Mouse (Mus musculus): ENCODE data around the gene Mtfmt.

Gene Mtfmt

DNA sequence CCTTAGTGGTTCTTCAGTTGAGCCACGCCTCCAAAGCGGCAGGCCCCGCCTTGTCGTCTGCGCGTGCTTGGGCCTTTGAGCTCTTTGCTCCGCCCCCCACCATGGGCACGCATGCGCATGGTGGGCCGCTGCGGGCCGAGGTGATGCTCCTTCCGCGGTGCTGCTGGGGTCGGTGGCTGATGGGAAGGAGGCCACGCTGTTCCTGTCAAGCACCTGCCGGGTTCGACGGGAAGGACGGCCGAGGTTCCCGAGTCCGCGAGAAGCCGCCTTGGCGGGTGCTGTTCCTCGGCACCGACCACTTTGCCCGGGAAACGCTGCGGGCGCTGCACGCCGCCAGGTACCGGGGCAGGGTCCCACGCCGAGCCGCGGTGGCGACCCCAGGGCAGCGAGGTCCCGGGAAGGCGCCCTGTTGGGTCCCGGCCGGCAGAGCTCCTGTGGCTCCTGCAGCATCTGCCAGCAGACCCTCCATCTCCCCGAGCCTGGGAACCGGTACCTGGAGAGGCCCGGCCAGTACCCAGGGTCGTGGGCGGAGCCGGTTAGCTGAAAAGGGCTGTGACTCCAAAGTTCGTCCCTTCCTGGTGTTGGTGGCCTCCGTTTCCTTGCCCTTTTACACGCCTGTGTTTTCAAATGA, at the start of gene Mtfmt:
Gene Mtfmt (plus strand): TSS at position 112 of the 631 bp plus-strand sequence.
- peak; percentile 87 to 92 for DNase-seq (ENCODE audit: low spot score in 2 of 2)

DNA sequence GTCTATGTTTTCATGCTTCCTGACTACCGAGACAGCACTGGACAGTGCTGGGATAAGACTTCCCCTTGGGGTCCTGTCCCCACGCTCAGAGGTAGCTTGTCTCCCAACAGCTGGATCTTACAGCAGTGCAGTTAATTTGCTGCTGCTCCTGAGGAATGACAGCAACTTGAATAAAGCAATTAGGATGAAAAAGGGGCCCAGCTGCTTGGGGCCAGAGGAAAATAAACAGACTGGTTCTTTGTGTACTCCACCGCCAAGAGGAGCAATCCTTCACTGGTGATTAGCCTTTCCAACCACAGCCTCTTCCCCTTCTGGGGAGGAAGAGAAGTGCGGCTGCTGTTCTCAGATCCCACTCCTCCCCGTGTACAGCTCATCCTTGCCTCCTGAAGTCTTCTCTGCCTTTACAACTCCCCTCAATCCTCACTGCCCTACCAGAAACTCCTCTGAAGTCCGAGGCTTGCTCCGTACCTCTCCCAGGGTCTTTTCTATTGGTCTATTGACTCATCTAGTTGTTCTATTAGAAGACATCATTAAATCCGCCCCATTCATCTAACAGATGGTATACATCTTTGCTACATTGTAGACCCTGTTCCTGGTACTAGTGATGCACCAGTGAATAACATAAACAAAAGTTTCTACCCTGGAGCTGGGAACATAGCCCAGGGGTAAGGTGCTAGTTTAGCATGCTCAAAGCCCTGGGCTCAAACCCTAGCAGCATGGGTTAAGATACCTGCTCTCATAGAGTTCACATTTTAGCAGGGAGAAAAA, 49.0 kb upstream of the Mtfmt start:
- DNase-seq (ENCODE audit: low spot score in 2 of 2), result no peak

DNA sequence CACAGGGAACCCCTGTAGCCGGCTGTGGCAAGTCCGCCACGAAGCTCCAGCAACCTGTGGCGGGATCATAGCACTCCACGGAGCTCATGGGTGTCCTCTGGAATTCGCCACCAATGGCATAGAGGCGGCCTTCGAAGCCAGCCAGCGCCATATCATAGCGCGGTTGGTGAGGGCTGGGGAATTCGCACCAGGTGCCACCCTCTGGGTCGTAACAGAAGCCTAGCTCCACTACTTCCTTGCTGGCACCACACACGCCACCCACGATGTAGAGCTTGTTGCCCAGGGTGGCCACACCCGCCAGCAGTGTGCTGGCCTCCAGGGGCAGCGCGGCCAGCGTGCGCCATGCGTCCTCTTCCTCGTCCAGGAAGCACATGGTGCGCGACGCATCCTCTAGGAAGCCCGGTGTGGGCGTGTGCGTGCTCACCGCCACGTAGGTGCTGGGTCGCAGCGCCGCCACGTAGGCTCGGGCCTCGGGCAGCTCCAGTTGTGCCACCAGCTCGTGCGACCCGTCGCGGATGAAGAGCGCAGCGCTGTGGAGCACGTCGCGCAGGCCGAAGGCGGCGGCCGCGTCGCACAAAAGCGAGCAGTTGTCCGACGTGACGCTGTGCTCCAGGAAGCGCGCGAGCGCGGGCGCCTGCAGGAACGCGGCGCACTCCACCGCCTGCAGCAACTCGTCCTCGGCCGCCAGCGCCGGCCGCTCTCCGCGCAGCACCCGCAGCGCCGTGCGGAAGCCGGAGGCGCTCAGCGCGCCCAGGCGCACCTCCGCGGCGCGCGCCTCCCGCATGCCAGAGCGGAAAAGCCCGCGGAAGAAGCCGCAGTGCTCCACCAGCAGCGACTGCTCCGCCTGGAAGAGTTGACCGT, 44.6 kb upstream of the Mtfmt start:
- no peak for DNase-seq (ENCODE audit: low spot score in 2 of 2)

DNA sequence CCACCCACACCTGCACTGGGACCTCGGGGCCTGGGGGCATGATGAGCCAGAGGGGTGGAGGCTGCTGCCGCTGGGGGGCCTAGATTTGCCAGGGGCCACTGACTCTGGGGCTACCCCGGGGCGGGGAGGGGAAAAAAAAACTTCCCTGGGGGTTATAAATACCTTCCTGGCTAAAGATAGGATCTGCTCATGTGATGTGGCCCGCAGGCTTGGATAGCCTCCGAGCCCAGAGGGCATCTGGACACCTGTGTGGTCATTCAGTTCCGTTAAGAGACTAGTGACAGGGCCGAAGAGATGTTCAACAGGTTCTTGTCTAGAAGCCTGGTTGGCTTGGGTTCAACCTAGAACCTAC, 44.0 kb upstream of the Mtfmt start, which contains the start of gene Kbtbd13:
Gene Kbtbd13 (minus strand): TSS at position 40 of the 352 bp plus-strand sequence.
- DNase-seq (ENCODE audit: low spot score in 2 of 2), result peak; percentile 43 to 52

GRCm38 (mm10) chr9:65392638-65393364, 42.8 kb upstream of the Mtfmt start:
- peak in 1 of 2 experiments; percentile 67 for DNase-seq (ENCODE audit: low spot score in 2 of 2)

DNA sequence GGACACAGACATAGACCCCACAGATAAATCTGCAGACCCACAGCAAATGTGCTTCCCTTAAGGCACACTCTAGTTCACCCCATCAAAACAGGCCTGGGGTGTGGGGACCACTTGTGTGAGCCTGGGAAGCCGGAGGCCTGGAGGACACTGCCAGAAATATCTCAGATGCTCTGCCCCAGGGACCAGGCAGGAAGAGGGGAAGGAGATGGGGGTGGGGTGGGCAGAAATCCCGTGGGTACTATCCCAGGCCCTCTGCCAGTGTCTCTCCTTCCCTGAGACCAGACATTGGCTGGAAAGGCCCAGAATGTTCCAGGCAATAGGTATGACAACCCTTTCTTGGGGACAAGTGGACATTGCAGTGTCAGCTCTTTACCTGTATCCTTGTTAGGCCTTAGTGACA, 42.0 kb upstream of the Mtfmt start:
- peak; percentile 46 to 63 for DNase-seq (ENCODE audit: low spot score in 2 of 2)

GRCm38 (mm10) chr9:65394360-65394759, 41.2 kb upstream of the Mtfmt start:
- peak; percentile 40 to 69 for DNase-seq (ENCODE audit: low spot score in 2 of 2)

DNA sequence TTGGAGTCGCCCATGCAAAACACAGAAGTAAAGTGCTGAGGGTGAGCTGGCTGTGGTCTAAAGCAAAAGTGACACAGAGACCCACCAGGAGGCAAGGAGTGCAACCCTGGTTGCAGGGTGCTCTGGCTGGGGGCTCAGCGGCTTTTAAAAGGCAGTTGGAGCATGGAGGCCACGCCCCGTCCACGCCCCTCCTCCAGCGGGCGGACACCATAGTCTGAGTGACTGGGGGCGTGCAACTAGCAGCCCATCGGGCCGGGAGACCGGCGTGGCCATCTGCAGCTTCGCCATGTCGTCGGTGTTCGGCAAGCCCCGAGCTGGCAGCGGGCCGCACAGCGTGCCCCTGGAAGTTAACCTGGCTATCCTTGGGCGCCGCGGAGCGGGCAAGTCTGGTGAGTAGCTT, 37.3 kb upstream of the Mtfmt start, which contains the start of gene Rasl12:
Gene Rasl12 (plus strand): TSS at position 228 of the 400 bp plus-strand sequence.
- DNase-seq (ENCODE audit: low spot score in 2 of 2), result peak; percentile 77 to 81

GRCm38 (mm10) chr9:65399934-65400333, 35.6 kb upstream of the Mtfmt start:
- DNase-seq (ENCODE audit: low spot score in 2 of 2), result no peak

- DNase-seq (ENCODE audit: low spot score in 2 of 2), result peak; percentile 81 to 90
Measured at GRCm38 (mm10) chr9:65404331-65405183, 31.0 kb upstream of the Mtfmt start.

DNA sequence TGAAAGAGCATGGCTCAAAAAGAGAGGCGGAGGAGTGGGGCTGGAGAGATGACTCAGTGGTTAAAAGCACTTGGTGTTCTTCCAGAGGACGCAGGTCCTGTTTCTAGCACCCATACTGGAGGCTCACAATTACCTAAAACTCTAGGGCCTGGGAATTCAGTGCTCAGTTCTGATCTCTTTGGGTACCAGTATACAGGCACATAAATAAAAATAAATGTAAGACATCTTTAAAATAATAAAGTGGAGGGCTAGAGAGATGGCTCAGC, 30.5 kb upstream of the Mtfmt start:
- DNase-seq (ENCODE audit: low spot score in 2 of 2), result no peak

DNA sequence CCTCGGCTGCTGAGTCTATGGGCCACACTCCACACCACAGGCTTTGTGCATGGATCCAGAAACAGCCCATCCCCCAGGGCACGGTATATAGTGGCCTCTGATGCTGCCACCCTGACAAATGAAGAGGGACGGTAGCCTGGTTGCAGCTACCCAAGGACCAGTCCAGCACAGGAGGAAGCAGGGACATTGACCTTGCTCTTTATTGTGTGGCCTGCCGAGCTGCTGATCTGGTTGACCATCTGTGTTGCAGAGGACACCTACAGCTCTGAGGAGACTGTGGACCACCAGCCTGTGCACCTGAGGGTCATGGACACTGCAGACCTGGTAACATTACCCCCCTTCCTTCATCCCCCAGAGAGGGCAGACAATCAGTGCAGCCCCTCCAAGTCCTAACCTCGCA, 28.3 kb upstream of the Mtfmt start:
- DNase-seq (ENCODE audit: low spot score in 2 of 2), result no peak

DNA sequence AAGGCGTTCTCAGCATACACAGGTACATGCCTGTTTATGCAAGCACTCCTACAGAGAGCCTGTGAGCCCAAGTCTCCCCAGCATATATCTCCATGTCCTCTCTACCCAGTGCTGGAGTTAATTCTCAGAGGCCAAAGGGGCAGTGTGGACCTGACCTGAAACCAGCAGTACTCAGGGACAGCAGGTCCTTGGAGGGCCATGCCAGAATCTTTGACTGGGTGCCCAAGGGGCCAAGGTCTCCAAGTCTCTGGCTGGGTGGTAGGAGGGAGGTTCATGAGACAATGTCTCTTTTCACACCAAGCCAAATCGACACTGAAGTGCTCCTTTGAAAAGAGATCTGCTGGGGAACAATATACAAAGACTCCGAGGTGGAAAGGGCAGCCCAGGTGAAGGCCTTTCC, 27.7 kb upstream of the Mtfmt start:
- DNase-seq (ENCODE audit: low spot score in 2 of 2), result no peak

DNA sequence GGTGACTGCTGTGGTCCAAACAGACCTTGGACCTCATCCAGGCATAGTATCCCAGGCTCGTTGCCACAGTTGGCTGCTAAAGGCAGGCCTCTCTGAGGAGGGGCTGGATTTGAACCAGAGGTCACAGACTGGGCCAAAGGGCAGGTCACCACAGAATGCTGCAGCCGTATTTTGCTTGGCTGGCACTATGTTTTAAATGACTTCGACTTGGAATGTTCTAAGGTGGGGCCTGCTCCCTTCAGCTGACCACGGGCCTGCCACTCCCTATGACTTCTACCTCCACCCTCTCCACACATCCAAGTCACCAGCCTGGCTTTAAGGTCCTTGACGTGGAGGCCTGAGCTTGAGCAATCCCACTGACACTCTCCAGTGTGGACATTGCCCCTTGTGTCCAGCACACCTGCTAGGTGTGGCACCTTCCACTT, 26.7 kb upstream of the Mtfmt start:
- peak; percentile 37 to 56 for DNase-seq (ENCODE audit: low spot score in 2 of 2)

GRCm38 (mm10) chr9:65410378-65410777, 25.2 kb upstream of the Mtfmt start:
- DNase-seq (ENCODE audit: low spot score in 2 of 2), result no peak

DNA sequence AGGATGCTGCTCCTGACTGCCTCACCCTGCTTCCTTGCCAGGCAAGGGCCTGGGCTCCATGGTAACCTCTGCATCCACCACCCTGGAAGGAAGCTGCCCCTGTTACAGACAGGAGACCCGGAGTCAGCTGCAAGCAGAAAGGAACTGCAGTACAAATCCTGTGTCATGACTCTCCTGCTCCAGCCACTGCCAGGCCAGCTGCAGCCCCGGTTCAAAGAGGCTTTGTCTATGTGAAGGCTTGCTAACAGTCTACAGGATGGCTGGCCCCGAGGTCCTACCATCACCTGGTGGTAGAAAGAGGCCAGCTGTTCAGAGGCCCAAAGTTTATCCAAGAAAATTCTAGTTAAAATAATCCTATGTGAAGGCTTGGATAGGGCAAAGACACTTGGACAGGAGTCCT, 24.3 kb upstream of the Mtfmt start:
- no peak for DNase-seq (ENCODE audit: low spot score in 2 of 2)

DNA sequence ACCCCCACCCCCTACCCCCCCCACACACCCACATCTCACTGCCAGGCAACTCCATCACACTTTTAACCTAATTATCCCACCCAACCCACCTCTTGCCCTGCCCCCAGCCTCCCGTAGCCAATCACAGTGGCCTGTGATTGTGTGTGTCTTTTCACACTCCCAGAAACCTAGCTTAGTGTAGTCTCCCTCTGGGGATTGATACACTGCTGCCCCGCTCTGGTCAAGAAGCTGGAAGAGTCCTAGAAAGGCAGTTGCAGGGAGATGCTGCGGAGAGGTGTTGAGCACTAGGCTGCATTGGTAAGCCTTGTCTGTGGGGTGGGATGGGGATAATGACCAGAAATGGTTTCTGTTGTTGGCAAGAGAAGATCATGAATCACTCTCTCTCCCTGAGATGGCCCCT, 17.8 kb upstream of the Mtfmt start:
- no peak for DNase-seq (ENCODE audit: low spot score in 2 of 2)

- no peak for DNase-seq (ENCODE audit: low spot score in 2 of 2)
Measured at GRCm38 (mm10) chr9:65419633-65420032, 15.9 kb upstream of the Mtfmt start.

DNA sequence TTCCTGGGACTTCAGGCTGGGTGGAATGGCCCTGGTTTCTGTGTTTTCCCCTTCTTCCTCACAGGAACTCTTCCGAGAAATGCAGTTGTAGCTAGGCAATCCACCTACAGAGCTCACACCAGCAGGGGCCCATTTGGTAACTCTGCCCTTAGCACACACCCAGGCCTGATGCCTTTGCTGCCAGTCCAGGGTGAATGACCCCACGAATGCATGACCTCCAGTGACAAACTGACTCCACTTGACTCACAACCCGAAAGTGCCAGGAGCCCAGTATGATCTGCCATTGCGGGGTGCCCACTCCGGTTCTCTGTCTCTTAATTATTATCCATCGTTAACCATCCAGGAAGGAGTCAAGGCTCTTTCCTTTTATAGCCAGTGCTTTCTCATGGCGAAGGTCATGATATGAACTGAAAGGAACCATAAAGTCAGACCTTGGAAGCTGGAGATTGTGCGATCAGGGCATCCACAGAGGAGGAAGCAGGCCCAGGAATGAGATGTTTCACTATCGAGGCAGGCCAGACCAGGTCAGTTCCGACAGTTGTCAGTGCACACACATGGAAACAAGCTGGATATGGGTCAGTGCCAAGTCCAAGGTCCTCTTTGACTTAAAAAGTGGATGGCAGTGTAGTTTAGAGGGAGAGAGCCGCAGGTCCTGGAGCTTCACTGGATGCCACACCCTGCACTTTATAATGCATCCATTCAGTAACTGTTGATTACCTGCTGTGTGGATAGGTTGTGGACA, 12.7 kb upstream of the Mtfmt start, which contains the start of gene Slc51b:
Gene Slc51b (minus strand): TSS at position 196 of the 742 bp plus-strand sequence.
- DNase-seq (ENCODE audit: low spot score in 2 of 2), result no peak

GRCm38 (mm10) chr9:65424393-65424792, 11.2 kb upstream of the Mtfmt start:
- DNase-seq (ENCODE audit: low spot score in 2 of 2), result no peak
